Mouse (Mus musculus): Measurements from ENCODE around the gene Thbs3. TPM values are rescaled to one million over a fixed set of nuclear protein-coding genes. Genes with fewer than 3 reads are reported as not detected.
A peak's percentile ranks its signal among the peaks of the same experiment; 100 is the strongest.

Thbs3 gene
- total and polyA plus RNA-seq, 3 experiments: 0.49 to 3.4 (median 2.4) TPM

DNA sequence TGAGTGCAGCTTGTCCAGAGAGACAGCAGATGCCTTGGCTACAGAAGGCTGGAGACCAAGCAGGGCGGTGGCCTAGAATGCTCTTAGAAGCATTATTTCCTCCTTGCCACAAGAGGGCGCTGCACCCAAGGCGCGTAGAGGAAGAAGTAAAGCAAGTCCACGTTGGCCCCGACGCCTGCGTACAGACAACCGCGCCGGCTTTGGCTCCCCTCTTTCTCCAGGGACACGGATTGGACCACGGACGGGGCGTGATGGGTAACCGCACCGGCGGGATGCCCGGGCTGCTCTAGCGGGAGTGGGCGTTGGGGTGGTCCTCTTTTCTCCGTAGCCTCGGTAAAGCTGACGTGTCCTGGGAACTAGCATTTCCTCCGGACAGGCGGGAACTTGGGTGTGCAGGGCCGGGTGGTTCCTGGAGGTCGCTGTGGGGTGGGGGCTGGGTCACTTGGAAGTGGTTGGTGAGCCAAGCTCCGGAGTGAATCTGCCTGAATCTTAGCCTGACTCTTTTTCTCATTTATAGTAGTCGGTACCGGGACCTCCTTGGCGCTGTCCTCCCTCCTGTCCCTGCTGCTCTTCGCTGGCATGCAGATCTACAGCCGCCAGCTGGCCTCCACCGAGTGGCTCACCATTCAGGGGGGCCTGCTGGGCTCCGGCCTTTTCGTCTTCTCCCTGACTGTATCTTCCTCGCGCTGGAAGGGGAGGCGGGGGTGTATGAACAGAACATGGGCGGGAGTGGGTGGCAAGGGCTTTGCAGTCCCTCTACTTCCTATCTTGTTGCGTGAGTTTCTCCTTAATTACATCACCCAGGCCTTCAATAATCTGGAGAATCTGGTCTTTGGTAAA, 31.5 kb downstream of the Thbs3 start, which contains the start of gene Trim46:
Gene Trim46, minus strand, starts transcription at position 49 of the 840 bp plus-strand sequence.
- peaks cover 25% of the 10 kb centered on the region for H3K27me3 ChIP-seq (ENCODE audit: insufficient read depth, low read length)
- peaks cover 67% of the 10 kb centered on the region for H3K4me1 ChIP-seq (ENCODE audit: insufficient read depth, low read depth, low read length)
- peak within 1 kb of the TSS; percentile 84 for H3K4me3 ChIP-seq (ENCODE audit: low read depth, low read length)
- peaks cover 28% of the 10 kb centered on the region for H3K36me3 ChIP-seq (replicated peaks)
- no peaks in the 10 kb centered on the region for H3K9me3 ChIP-seq (replicated peaks)
- TF ChIP-seq CTCF (IDR thresholded peaks at IDR 0.05; ENCODE audit: low read depth, low read length): peak; percentile 90
- TF ChIP-seq POLR2AphosphoS5 (IDR thresholded peaks at IDR 0.05; ENCODE audit: insufficient replicate concordance, low read depth, low read length): no peak
- peak; percentile 84 for DNase-seq (ENCODE audit: low spot score)
- ATAC-seq (ENCODE audit: extremely low read depth, insufficient number of reproducible peaks, low FRiP score, poor library complexity, severe bottlenecking): peak; percentile 66

DNA sequence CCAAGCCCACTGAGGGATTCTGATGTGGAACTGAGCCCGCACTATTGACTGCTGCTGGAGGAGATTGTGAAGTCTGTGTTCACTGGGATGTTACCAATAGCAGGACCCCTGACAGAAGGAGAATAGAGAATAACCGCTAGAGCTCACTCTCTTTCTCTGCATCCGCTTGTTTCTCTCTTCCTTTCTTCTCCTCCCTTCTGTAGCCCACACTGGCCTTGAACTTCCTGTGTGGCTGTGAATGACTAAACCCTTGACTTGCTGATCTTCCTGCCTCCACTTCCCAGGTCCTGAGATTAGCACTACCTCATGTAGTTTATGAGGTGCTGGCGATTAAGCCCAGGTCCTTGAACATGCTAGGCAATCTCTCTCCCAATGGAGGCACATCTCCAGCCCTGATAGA, 32.5 kb downstream of the Thbs3 start:
- Histone ChIP-seq H3K4me3 (ENCODE audit: low read depth, low read length) (no peak overlapping the region; the same call in 1 of the 2 replicates), H3K9me3 (replicated peaks) (no peaks in the 10 kb centered on the region), H3K4me1 (ENCODE audit: insufficient read depth, low read depth, low read length) (peaks cover 71% of the 10 kb centered on the region), H3K27me3 (ENCODE audit: insufficient read depth, low read length) (peaks cover 25% of the 10 kb centered on the region), H3K36me3 (replicated peaks) (peaks cover 28% of the 10 kb centered on the region)
- no peak for DNase-seq (ENCODE audit: low spot score)
- no peak for ATAC-seq (ENCODE audit: extremely low read depth, insufficient number of reproducible peaks, low FRiP score, poor library complexity, severe bottlenecking)
- no peak for TF ChIP-seq TAL1 (conservative IDR thresholded peaks at IDR 0.05; ENCODE audit: low read depth, low read length)
- no peak for TF ChIP-seq GATA2 (IDR thresholded peaks at IDR 0.05; ENCODE audit: borderline replicate concordance, low read depth, low read length)
- no peak for TF ChIP-seq CTCF (IDR thresholded peaks at IDR 0.05; ENCODE audit: low read depth, low read length)

DNA sequence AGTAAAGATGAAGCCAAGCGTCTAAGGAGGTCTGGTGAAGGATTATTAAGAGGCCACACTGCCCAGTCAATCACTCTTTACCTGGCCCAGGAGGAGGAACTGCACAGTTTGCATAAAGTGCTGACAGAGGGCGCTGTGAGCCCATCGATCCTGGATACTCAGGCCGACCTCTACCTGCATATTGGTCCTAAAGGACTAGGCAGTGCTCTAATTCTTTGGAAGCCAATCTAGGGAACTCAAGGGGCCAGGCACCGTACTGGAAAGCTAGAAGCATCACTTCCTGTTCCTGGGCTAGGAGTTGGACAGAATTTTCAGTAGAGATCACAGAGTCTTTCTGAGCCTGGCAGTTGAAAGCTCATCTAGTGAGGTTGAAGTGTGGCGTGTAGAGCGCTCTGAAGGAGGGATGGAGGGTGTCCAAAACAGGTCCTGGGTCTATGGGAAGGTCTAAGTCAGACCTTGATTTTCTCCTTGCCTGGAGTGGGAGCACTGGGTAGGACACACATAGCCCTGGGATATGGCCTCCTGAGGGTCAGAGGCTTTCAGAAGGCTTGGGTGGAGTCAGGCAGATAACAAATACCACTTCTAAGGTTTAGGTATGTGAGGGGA, 35.6 kb downstream of the Thbs3 start:
- TF ChIP-seq TAL1 (conservative IDR thresholded peaks at IDR 0.05; ENCODE audit: low read depth, low read length) (no peak), CTCF (IDR thresholded peaks at IDR 0.05; ENCODE audit: low read depth, low read length) (0 out of 2 replicates have a peak, but pooled peaks have one; percentile 32), POLR2AphosphoS5 (IDR thresholded peaks at IDR 0.05; ENCODE audit: insufficient replicate concordance, low read depth, low read length) (peak; percentile 41; the same call in 1 of the 2 replicates)
- ATAC-seq (ENCODE audit: extremely low read depth, insufficient number of reproducible peaks, low FRiP score, poor library complexity, severe bottlenecking): no peak
- H3K4me1 ChIP-seq (ENCODE audit: insufficient read depth, low read depth, low read length): peaks cover 57% of the 10 kb centered on the region

DNA sequence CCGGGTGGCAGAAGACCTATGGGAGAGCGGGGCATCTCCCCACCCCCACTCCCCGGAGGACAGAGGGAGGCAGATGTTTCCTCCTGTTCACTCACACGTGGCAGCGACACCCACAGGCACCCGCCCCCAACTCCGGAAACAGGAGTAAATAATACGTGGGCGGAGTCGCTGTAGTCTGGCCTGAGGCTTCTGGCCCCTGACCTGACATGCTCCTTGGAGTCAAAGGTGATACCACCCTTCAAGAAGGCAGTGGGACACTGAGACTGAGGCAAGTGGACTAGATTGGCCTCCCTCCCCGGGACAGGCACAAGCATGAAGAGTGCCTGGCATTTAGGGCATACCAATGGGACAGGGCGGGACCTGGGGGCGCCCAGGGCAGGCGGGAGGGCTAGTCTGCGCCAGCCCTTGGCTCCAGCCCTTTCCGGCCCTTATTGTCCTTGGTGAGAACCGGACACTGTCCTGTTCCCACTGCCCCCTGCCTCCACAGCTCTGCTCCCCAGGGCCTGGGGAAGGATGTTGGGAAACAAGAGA, 36.5 kb downstream of the Thbs3 start:
- Histone ChIP-seq H3K9me3 (replicated peaks) (no peaks in the 10 kb centered on the region), H3K4me3 (ENCODE audit: low read depth, low read length) (peak overlapping the region; percentile 58; the same call in 1 of the 2 replicates), H3K27me3 (ENCODE audit: insufficient read depth, low read length) (peaks cover 33% of the 10 kb centered on the region), H3K36me3 (replicated peaks) (peaks cover 28% of the 10 kb centered on the region), H3K4me1 (ENCODE audit: insufficient read depth, low read depth, low read length) (peaks cover 50% of the 10 kb centered on the region)
- ATAC-seq (ENCODE audit: extremely low read depth, insufficient number of reproducible peaks, low FRiP score, poor library complexity, severe bottlenecking) (peak; percentile 32), DNase-seq (ENCODE audit: low spot score) (peak; percentile 73)
- no peak for TF ChIP-seq POLR2AphosphoS5 (IDR thresholded peaks at IDR 0.05; ENCODE audit: insufficient replicate concordance, low read depth, low read length)
- no peak for TF ChIP-seq CTCF (IDR thresholded peaks at IDR 0.05; ENCODE audit: low read depth, low read length)
- no peak for TF ChIP-seq GATA1 (IDR thresholded peaks at IDR 0.05; ENCODE audit: borderline replicate concordance, low read length)
- no peak for TF ChIP-seq TAL1 (conservative IDR thresholded peaks at IDR 0.05; ENCODE audit: low read depth, low read length)
- no peak for TF ChIP-seq GATA2 (IDR thresholded peaks at IDR 0.05; ENCODE audit: borderline replicate concordance, low read depth, low read length)

More for the DNA sequence above, 35.6 kb downstream of the Thbs3 start:
- Histone ChIP-seq H3K27me3 (ENCODE audit: insufficient read depth, low read length) (peaks cover 27% of the 10 kb centered on the region), H3K9me3 (replicated peaks) (no peaks in the 10 kb centered on the region), H3K4me3 (ENCODE audit: low read depth, low read length) (no peak overlapping the region), H3K36me3 (replicated peaks) (peaks cover 28% of the 10 kb centered on the region)
- no peak for DNase-seq (ENCODE audit: low spot score)

DNA sequence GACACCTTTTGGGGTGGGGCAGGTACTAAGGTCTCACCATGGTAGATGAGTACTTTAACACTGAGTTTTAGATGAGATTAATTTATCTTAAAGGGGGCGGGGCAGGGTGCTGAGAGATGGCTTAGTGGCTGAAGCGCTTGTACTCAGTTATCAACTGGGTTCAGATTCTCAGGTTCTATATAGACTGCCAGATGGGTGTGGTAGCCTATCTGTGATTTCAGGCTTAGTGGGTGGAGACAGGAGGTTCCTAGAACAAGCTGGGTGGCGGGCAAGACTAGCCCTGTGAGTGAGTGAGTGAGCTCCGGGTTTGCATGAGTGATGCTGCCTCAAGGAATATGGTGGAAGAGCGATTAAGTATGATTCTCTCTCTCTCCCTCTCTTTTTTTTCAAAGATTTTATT, 40.0 kb downstream of the Thbs3 start:
- TF ChIP-seq GATA2 (IDR thresholded peaks at IDR 0.05; ENCODE audit: borderline replicate concordance, low read depth, low read length): no peak
- TF ChIP-seq TAL1 (conservative IDR thresholded peaks at IDR 0.05; ENCODE audit: low read depth, low read length): no peak
- no peak for TF ChIP-seq GATA1 (IDR thresholded peaks at IDR 0.05; ENCODE audit: borderline replicate concordance, low read length)
- no peak for TF ChIP-seq POLR2AphosphoS5 (IDR thresholded peaks at IDR 0.05; ENCODE audit: insufficient replicate concordance, low read depth, low read length)
- no peak for TF ChIP-seq CTCF (IDR thresholded peaks at IDR 0.05; ENCODE audit: low read depth, low read length)
- peaks cover 63% of the 10 kb centered on the region for H3K27me3 ChIP-seq (ENCODE audit: insufficient read depth, low read length)
- no peak overlapping the region for H3K4me3 ChIP-seq (ENCODE audit: low read depth, low read length)
- ATAC-seq (ENCODE audit: extremely low read depth, insufficient number of reproducible peaks, low FRiP score, poor library complexity, severe bottlenecking) (no peak), DNase-seq (ENCODE audit: low spot score) (no peak)
- no peaks in the 10 kb centered on the region for H3K9me3 ChIP-seq (replicated peaks)
- peaks cover 23% of the 10 kb centered on the region for H3K4me1 ChIP-seq (ENCODE audit: insufficient read depth, low read depth, low read length)
- peaks cover under 1% of the 10 kb centered on the region for H3K36me3 ChIP-seq (replicated peaks)

DNA sequence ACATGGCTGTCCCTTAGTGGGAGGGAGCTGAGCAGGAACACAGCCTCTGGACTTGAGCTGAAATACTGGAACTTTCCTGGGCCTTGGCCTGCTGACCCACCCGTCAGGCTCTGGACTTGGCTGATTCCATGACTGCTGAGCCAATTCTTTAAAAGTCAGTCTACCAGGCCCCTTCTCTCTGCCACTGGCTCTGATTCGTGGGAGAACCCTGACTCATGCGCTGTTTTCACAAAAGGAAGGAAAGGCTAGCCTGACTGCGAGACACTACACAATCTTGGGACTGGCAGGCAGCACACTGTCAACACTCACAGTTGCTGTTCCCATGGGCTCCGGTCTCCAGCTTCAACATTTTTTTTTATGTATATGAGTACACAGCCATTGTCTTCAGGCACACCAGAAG, 41.2 kb downstream of the Thbs3 start:
- peaks cover 13% of the 10 kb centered on the region for H3K4me1 ChIP-seq (ENCODE audit: insufficient read depth, low read depth, low read length)
- no peak for TF ChIP-seq TAL1 (conservative IDR thresholded peaks at IDR 0.05; ENCODE audit: low read depth, low read length)
- DNase-seq (ENCODE audit: low spot score) (no peak), ATAC-seq (ENCODE audit: extremely low read depth, insufficient number of reproducible peaks, low FRiP score, poor library complexity, severe bottlenecking) (no peak)
- H3K9me3 ChIP-seq (replicated peaks): no peaks in the 10 kb centered on the region
- H3K27me3 ChIP-seq (ENCODE audit: insufficient read depth, low read length): peaks cover 67% of the 10 kb centered on the region
- no peaks in the 10 kb centered on the region for H3K36me3 ChIP-seq (replicated peaks)
- H3K4me3 ChIP-seq (ENCODE audit: low read depth, low read length): no peak overlapping the region
